Mouse (Mus musculus) yolk sac, embryonic 10.5 days (tissue): ENCODE results near the gene B2m.
"Not testable (repeated sequence)": the region's sequence is repeated elsewhere in the genome, so short reads cannot be mapped to it uniquely, and the experiment has no call there.

ENCODE experiments used
- DNase-seq: peaks from one replicate; pipeline ENCODE4 v3.0.0-alpha.2; 2017; ENCODE audit warnings: low spot score

The B2m gene

GRCm38 (mm10) chr2:122147508-122148241 lies at the start of gene B2m:
Gene B2m (plus strand): TSS chr2:122147686.
- peak; percentile 90 for DNase-seq

DNA sequence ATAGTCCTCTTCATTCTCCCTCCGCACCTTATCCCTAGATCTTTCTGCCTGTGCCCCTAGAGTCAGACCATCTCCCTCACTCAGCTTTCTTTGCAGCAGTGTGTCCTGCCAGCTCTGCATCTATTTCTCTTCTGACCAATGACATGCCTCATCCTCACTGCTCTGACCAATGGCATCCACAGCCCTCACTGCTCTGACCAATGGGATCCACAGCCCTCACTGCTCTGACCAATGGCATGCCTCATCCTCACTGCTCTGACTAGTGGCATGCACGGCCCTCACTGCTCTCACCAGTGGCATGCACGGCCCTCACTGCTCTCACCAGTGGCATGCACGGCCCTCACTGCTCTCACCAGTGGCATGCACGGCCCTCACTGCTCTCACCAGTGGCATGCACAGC lies 49.8 kb upstream of the B2m start:
- DNase-seq: not testable (repeated sequence)

GRCm38 (mm10) chr2:122102070-122102469 lies 45.4 kb upstream of the B2m start:
- DNase-seq: no peak

GRCm38 (mm10) chr2:122108101-122108500 lies 39.4 kb upstream of the B2m start:
- DNase-seq: no peak

DNA sequence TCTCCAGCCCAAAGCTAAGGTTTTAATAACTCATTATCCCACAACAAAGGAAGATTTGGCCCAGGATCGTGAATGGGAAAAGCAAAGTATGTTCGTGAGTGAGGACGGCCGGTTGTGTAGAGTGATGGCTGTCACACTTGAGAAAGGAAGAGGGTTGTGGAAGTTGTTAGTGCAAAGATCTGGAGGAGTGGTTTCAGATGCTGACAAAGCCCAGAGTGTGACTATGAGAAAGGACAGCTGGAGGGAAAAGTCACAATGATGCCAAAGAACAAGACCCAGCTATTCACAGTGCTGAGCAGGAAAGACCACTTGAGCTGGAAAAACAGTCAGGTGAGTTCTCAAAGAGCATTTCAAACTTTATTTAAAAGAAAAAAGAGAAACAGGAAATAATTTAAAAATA lies 37.8 kb upstream of the B2m start:
- DNase-seq: no peak

- no peak for DNase-seq
Measured at GRCm38 (mm10) chr2:122116888-122117287, 30.6 kb upstream of the B2m start.

DNA sequence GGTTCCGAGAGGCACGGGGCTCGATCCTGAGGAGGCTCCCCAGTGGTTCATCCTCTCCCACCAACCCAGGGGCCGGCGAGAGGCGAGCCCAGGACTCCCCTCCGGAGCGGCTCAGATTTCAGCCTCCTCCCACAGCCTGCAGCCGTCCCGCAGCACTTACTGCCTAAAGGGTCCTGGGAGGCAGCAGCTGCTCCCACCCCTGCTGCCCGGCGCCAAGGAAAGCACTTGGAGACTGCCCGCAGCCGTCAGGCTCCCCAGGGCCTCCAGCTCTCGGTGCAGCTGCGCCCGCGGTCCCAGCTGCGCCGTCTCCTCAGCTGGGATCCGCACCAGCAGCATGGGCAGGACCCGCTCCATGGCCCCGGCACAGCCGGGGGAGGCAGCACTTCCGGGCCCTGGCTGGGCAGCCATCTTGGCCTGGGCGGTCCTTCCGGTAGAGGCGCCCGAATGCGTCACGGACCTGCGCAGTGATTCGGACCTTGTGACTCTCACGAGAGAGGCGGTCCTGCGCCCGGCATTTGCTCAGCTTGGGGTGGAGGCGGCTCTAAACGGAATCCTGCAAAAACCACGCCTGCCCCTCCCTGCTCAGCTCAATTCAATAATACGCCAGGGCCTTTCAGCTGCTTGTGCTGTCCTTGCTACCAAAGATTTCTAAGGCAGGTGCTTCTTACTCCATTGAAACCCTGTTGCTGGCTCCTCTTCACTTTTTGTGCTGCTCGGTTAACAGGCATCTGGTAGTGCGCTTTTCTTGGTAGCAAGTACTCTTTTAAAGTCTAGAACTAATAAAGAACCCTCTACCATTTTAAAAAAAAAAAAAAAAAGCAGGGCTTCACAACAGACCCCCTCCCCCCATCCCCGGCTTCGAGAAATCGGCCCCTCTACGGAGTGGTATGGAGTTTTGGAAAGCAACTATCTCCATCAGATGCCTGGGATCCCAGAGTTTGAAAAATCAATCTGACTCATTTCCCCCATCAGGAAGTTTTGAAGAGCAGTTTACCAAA lies 29.2 kb upstream of the B2m start, which contains the start of gene Spg11:
Gene Spg11 (minus strand): TSS at position 426 of the 998 bp plus-strand sequence.
- peak; percentile 98 for DNase-seq

GRCm38 (mm10) chr2:122125680-122126572 lies 21.6 kb upstream of the B2m start:
- DNase-seq: peak; percentile 82

DNA sequence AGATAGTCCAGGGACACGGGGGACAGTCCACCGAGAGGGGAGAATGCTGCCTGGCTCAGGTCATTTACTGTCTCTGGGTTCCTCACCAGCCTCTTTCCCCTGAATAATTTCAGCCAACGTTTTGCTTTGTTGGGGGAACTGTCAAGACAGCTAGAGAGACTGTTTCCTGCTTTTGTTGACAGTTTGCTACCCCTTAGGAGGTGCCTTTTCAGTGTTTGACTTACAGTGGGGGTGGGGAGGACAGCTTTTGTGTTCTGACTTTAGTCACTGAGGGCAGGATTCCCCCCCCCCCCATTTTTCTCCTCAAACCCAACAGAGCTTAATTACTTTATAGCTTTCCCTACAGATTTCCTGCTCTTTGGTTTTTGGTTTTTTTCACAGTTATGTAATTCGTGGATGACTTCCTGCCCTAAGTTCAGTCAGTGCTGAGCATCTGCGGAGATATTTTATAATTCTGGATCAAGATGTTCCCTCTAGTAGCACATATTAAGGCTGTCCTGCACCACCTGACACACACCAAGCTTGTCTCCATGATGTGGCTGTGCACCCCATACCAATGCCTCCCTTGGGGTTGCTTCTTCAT lies 20.6 kb upstream of the B2m start:
- DNase-seq: no peak

DNA sequence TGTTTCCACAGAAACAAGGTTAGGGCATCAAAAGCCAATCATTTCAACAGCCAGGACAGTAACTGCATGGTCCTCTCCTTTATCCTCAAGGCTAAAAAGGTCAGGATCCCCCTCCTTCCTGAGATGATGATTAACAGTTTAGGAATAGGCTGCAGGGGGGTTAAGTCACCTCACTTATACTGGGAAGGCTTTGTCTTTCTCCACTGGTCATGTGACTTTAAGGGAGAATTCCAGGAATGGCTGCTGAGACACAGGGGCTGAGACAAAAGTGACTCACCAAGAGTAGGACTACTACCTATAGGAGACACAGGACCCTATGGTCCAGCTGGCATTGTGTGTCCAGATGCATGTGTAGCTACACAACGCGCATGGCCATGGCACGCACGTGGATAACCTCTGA lies 19.9 kb upstream of the B2m start:
- DNase-seq: peak; percentile 38

DNA sequence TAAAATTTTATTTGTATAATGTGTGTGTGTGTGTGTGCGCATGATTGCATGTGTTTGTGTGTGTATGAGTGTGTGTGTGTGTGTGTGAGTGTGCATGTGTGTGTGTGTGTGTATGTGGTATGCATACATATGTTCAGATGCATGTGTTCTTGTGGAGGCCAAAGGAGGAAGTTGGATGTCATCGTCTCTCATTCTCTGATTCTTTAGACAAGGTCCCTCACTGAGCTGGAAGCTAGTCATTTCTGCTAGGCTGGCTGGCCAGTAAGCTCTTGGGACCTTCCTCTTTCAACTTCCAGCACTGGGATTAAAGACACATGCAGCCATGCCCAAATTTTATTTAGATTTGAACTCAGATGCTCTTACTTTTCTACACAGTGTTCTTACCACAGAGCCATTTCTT lies 15.4 kb upstream of the B2m start:
- DNase-seq: no peak

DNA sequence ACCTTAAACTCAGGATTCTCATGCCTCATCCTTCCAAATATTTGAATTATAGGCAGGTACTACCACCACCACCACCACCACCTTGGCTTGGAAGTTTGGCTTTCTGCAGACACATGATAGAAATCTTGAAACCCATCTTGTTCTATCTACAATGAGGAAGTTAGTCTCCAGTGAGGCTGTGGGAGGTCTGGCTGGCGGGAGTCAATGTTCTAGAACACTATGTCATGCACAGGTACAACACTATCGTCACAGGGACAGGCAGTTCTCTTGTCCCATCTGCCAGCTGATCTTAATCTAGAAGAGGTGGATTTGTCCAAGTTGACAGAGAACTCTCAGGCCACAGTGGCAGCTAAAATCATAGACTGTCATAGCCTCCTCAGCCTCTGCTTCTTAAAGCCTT lies 14.9 kb upstream of the B2m start:
- DNase-seq: no peak

- DNase-seq: peak; percentile 58
Measured at GRCm38 (mm10) chr2:122137839-122138465, 9.5 kb upstream of the B2m start.

DNA sequence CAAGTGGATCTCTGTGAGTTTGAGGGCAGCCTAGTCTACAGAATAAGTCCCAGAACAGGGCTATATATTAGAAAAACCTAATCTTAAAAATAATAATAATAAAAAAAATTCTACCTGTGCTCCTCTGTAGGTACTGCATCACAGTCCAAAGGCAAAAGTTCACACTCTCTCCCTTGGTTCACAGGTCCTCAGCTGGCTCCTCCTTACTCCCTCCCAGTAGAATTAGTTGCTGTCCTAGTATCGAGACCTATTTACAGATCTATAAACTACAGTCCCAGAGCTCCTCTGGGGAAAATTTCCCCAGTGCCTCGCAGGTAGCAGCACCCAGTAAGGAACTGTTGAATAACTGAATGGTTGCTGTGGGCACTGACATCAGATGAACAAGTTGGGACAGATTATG lies 6.7 kb upstream of the B2m start:
- DNase-seq: peak; percentile 55

GRCm38 (mm10) chr2:122141332-122141967 lies 6.0 kb upstream of the B2m start:
- DNase-seq: peak; percentile 71

- DNase-seq: no peak
Measured at GRCm38 (mm10) chr2:122143111-122143510, 4.4 kb upstream of the B2m start.

- no peak for DNase-seq
Measured at GRCm38 (mm10) chr2:122145756-122146155, 1.7 kb upstream of the B2m start.

- no peak for DNase-seq
Measured at GRCm38 (mm10) chr2:122146687-122147086, 799 bp upstream of the B2m start.

DNA sequence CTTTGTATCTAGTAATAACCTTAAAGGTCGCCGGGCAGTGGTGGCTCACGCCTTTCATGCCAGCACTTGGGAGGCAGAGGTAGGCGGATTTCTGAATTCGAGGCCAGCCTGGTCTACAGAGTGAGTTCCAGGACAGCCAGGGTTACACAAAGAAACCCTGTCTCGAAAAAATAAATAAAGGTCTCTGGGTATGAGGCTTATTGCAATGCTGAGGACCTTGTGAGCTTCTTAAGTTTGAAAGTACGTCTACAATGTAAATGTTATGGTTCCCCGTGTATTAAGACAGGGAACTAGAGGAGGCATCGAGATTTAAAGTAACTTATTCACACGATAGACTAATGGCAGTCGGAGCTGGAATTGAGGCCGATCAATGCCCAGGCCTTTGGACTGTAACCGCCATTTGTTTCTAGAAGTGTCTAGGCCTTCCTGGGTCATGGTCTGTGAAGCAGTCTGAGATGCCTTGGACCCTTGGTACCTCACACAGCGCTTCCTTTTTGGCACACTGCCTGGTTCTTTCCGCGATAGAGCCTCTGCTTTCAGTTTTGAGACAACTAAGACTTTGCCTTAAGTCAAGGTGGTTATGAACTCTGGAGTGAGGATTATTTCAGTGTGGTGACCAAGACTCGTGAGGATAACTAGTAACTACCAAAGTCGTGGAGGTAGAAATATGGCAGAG lies 894 bp downstream of the B2m start:
- no peak for DNase-seq

GRCm38 (mm10) chr2:122149316-122149715 lies 1.8 kb downstream of the B2m start:
- no peak for DNase-seq
